Mouse (Mus musculus): Measurements from ENCODE around the gene Kdsr. TPM values are rescaled to one million over a fixed set of nuclear protein-coding genes. Genes with fewer than 3 reads are reported as not detected.

The Kdsr gene
- polyA plus RNA-seq, 1 experiment from 2014 or later = 18.1 TPM

Other genes with a start within 250 kb of the Kdsr start
- gene Bcl2, start 45.5 kb downstream of the Kdsr start, polyA plus RNA-seq (2014; fragmentation: Nextera tagmentation; extraction: Ambion mirVana) = 10.7 and 12.2 TPM in 2 replicates
- gene Vps4b, start 37.0 kb upstream of the Kdsr start, polyA plus RNA-seq (2014; fragmentation: Nextera tagmentation; extraction: Ambion mirVana) = 30.9 and 39.5 TPM in 2 replicates
- gene Serpinb5, start 101.4 kb upstream of the Kdsr start, polyA plus RNA-seq (2014; fragmentation: Nextera tagmentation; extraction: Ambion mirVana) = not detected in 2 replicates
- not detected in 2 replicates for gene Serpinb12, start 174.7 kb upstream of the Kdsr start, polyA plus RNA-seq (2014; fragmentation: Nextera tagmentation; extraction: Ambion mirVana)
- gene Serpinb13, start 221.3 kb upstream of the Kdsr start, polyA plus RNA-seq (2014; fragmentation: Nextera tagmentation; extraction: Ambion mirVana) = not detected in 2 replicates

Data from midbrain, embryonic 14.5 days (tissue).